Mouse (Mus musculus): Measurements from ENCODE around the gene Dcdc2b.

The Dcdc2b gene

DNA sequence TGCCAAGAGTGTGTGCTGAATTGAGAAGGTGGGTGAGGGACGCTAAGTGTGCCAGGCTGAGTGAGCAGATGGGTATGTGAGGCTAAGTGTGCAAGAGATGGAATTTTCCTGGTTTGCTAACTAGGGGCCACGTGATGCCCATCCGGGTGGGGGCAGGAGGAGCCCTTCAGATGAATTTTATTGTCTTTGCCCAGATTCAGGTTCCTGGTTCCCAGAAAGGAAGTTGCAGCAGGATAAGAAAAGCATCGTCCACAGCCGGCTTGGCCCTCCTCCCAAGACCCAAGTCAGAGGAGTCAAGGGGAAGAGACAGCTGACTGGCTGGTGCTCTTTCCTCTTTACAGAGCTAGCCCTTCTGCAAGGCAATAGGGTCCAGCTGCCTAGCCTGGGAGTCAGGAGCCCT, 35.6 kb downstream of the Dcdc2b start, which contains the start of gene Fam167b:
Fam167b (minus strand) TSS at position 84 of the 400 bp plus-strand sequence.
- in situ Hi-C loops (cut with MboI): no loop called here

DNA sequence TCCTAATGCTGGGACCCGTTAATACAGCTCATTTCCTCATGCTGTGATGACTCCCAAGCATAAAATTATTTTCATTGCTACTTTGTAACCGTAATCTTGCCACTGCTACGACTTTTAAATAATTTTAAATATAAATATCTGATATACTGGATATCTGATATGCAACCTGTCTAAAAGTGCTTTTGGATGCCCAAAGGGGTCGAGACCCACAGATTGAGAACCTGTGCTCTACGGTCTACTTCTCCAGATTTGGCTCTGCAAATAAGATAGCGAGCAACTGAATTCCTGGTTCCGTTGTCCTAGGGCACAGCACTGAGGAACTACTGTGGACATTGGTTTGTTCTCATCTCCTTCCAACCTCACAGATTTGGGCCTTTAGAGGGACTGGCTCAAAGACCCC, 36.4 kb downstream of the Dcdc2b start:
- in situ Hi-C loops (cut with MboI): no loop called here

DNA sequence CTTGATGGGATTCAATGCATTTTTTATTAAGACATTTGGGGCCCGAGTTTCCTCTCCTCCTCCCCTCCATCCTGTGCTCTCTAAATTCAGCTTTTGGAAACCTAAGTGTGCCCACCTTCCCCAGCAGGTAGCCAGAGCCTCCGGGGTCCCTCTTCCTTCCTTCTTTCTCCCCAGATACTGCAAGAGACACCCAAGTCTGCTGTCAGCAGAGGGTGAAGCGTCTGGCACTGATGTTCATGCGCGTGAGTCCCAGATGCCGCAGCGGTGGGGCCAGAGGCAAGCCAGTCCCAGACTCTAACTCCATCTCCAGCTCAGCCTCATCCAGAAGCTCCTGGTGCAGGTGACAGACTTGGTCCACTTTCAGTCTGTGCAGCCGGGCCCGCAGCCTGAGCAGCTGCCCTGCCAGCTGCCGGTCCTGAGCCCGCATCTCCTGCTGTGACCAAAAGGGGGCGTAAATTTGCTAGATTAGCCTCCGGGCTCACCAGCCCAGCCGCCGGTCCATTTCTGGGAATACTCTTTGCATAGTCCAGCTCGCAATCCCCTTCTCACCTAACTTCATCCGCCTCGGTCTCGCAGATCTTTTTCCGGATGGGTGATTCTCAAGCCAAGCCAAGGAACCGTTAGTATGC, 37.1 kb downstream of the Dcdc2b start:
- in situ Hi-C loops (cut with MboI): no loop called here

- in situ Hi-C loops (cut with MboI): no loop called here
Measured at GRCm38 (mm10) chr4:129575171-129575844, 38.7 kb downstream of the Dcdc2b start.

- in situ Hi-C loops (cut with MboI): no loop called here
Measured at GRCm38 (mm10) chr4:129573430-129573829, 40.6 kb downstream of the Dcdc2b start, which contains the start of gene Lck. Gene Lck, minus strand, starts transcription at chr4:129573641.

DNA sequence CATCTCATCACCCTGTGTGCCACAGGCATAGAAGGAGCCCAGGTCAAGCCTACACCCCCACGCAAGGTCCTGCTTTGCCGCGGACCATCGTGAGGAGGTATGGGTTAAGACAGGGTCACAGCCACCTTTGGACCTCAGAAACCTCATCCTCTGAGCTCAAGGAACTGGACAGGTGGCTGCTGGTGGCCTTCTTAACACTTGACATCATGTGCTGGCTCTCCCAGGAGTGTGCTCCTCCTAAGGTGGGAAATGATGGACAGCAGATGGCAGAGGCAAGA, 41.0 kb downstream of the Dcdc2b start:
- in situ Hi-C loops (cut with MboI): no loop called here

DNA sequence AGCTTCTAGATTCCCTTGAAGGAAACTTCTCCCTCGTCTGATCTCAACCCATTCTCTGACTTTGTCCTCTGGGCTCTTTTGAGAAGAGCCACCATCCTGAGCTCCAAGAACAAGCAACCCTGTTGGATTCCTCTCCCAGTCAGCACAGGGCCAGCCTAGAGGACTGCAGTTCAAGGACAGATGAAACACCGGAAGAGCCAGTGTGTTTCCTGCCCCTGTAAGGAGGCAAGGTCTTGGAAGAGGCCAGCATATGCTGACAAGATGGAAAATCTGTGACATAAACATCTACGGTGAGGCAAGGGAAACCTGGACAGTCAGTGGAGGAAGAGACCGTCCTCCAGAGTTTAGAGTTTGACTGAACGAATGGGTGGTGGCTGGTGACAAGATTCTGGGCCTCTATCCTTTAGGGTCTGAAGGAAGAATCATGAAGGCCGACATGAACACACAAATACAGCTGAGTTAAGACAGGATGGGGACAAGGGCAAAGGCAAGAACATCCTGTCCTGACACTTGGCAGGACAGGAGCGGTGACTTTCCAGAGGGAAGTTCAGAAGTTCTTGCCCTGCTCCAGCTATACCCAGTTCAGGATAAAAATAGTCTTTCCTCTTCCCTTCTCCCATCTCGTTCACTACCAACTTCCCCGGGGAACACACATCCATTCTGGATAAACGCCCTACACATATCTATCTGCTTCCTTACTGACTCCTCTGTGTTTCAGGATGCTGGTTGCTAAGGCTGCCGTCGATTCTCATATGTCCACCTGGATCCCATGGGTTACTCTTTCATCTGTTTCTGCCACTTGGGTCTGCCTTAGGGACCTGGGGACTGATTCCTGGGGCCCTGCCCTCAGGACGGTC, 41.6 kb downstream of the Dcdc2b start:
- in situ Hi-C loops (cut with MboI): no loop called here

- in situ Hi-C loops (cut with MboI): no loop called here
Measured at GRCm38 (mm10) chr4:129571551-129572084, 42.4 kb downstream of the Dcdc2b start.

GRCm38 (mm10) chr4:129570028-129570427, 44.0 kb downstream of the Dcdc2b start:
- in situ Hi-C loops (cut with MboI): no loop called here

DNA sequence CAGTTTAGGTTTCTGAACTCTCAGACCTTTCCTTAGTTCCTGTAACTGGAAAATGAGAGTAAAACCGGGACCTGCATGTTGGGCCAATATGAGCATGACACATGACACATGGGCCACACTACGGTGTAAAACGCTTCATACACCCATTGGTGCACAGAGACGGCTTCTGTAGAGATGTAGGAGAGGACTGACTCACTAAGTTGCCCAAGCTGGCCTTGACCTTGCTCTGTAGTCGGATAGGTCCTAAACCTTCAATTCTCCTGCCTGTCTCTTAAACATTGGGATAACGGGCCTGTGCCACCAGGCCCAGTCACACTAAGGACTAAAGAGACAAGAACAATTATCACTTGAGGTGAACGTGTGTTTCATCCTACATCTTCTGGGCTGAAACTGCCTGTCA, 45.7 kb downstream of the Dcdc2b start:
- in situ Hi-C loops (cut with MboI): no loop called here

GRCm38 (mm10) chr4:129565139-129565538, 48.9 kb downstream of the Dcdc2b start:
- in situ Hi-C loops (cut with MboI): no loop called here

DNA sequence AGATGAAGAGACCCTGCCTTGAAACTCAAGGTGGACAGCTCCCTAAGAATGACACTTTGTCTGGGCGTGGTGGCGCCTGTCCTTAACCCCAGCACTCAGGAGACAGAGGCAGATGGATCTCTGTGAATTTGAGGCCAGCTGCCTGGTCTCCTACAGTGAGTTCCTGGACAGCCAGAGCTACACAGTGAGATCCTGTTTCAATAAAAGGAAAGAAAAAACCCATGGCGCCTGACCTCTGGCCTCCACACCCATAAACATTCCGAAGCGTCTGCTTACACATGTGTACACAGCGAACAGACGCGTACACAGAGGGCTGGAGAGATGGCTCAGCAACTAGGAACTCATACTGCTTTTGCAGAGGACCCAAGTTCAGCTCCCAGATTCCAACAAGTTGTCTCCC, 50.3 kb downstream of the Dcdc2b start:
- in situ Hi-C loops (cut with MboI): no loop called here

- in situ Hi-C loops (cut with MboI): no loop called here
Measured at GRCm38 (mm10) chr4:129561184-129561583, 52.9 kb downstream of the Dcdc2b start.

Measured in mature B cell (primary cell).